Mouse (Mus musculus) stomach, embryonic 14.5 days (tissue): ENCODE results near the gene Gm16223. TPM values are rescaled to one million over a fixed set of nuclear protein-coding genes. Genes with fewer than 3 reads are reported as not detected.

Experiments
- ATAC-seq: fragments of 200-750 bp; cut with Nextera tagmentation; 2 replicates; pipeline ENCODE4 v1.8.0; 2017; ENCODE audit warnings: low read depth, moderate TSS enrichment; ENCODE audit not compliant: insufficient number of reproducible peaks, insufficient read depth, low FRiP score
- H3K27ac ChIP-seq: fragments of 300-500 bp; sonication (generic); 2 replicates; pipeline ENCODE4 v1.5.1; 2014; ENCODE audit warnings: mild to moderate bottlenecking, low read length, moderate library complexity, mixed read lengths
- H3K27me3 ChIP-seq: fragments of 300-500 bp; sonication (generic); 2 replicates; pipeline ENCODE4 v1.6.1; 2014; ENCODE audit warnings: low read length, control low read depth, mixed read lengths; ENCODE audit not compliant: control insufficient read depth, insufficient read depth
- H3K36me3 ChIP-seq: fragments of 300-500 bp; sonication (generic); 2 replicates; pipeline ENCODE4 v1.6.1; 2014; ENCODE audit warnings: mild to moderate bottlenecking, control low read depth, low read length, moderate library complexity, mixed read lengths; ENCODE audit not compliant: control insufficient read depth, insufficient read depth
- H3K4me1 ChIP-seq: fragments of 300-500 bp; sonication (generic); 2 replicates; pipeline ENCODE4 v1.6.1; 2014; ENCODE audit warnings: low read length, control low read depth, mixed read lengths; ENCODE audit not compliant: control insufficient read depth, insufficient read depth
- H3K4me2 ChIP-seq: fragments of 300-500 bp; sonication (generic); replicated peaks from 2 replicates; pipeline ENCODE4 v1.6.1; 2014; ENCODE audit warnings: low read depth, low read length, control low read depth
- H3K4me3 ChIP-seq: fragments of 300-500 bp; sonication (generic); 2 replicates; pipeline ENCODE4 v1.5.1; 2014; ENCODE audit warnings: low read depth, low read length, control low read depth
- H3K9ac ChIP-seq: fragments of 300-500 bp; sonication (generic); replicated peaks from 2 replicates; pipeline ENCODE4 v1.6.1; 2014; ENCODE audit warnings: low read depth, mild to moderate bottlenecking, control low read depth, low read length, moderate library complexity, mixed read lengths
- H3K9me3 ChIP-seq: fragments of 300-500 bp; sonication (generic); 2 replicates; pipeline ENCODE4 v1.6.1; 2016; ENCODE audit warnings: low read depth, low read length, control low read depth; ENCODE audit not compliant: control insufficient read depth
- WGBS: fragments of 180-500 bp; shearing (Covaris S2); extraction: QIAGEN DNeasy Blood & Tissue Kit; methylation state at CpG from one replicate; pipeline ENCODE4 v1.1.7; 2014; 5-methylcytosine and 5-hydroxymethylcytosine counted together
- polyA plus RNA-seq: library from polyadenylated mRNA; unstranded; fragments of >200 nt; fragmentation: Nextera tagmentation; extraction: Ambion mirVana; gene quantifications from 2 replicates; pipeline ENCODE4 v1.2.1, GENCODE M21; 2014

The Gm16223 gene
- polyA plus RNA-seq, 1 experiment from 2014 or later = not detected

DNA sequence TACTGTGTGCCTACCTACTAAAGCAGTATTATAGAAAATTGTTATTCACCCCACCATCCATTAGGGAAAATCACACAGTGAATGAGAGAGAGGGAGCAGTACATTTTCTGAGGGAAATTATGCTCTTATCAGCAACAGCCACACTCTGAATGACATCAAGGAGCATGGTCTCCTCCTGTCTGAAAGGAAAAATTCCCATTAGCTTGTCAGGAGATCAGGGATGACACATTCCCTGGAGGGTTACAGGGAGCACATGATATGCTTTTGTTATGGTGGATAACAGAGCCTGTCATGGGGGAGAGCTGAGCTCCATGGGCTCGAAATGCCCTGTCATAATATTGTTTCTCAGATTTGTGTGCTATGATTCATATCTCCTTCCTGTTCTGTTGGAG lies 424 bp downstream of the Gm16223 start:
- Histone ChIP-seq H3K4me2 (no peak overlapping the region), H3K27ac (no peak overlapping the region), H3K36me3 (no peaks in the 10 kb centered on the region), H3K9me3 (no peaks in the 10 kb centered on the region), H3K4me1 (no peaks in the 10 kb centered on the region), H3K9ac (no peak overlapping the region), H3K4me3 (no peak overlapping the region), H3K27me3 (no peaks in the 10 kb centered on the region)
- WGBS = 73% methylated on average over 1 of the region's 1 CpGs
- no peak for ATAC-seq

DNA sequence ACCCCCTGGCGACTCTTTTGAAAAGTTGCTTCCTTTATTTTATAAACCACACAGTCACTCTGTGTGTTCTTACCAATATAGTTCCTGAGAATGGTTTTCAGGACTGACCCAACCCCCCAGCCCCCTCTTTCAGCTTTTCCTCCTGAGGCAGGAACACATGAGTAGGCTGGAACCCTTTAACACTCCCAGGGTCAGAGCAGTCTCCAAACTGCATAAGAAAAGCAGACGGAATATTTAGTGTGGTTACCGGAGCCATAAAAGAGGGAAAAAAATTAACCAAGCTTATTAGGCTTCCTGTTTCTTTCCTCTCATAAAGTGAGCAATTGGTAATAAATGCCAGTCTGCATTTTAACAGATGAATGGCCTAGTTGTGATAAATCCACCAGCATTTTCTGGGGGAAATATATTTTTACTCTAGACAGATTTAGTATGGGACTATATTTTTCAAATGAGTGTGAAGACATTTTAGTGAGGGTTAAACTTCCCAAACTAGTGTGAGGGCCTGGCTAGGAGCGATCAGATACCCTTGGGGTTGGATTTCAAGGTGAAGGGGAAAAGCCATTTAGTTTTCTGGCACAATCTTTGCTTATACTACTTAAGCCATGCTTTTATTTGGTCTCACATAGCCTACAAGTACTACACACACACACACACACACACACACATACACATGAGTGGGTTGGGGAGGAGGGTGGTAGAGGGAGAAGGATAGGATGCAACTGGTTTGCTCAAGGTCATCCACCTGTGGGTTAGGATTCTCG lies 49.0 kb downstream of the Gm16223 start:
- Histone ChIP-seq H3K27me3 (no peaks in the 10 kb centered on the region), H3K9me3 (no peaks in the 10 kb centered on the region), H3K9ac (no peak overlapping the region), H3K4me2 (no peak overlapping the region), H3K27ac (no peak overlapping the region), H3K4me1 (no peaks in the 10 kb centered on the region), H3K4me3 (no peak overlapping the region), H3K36me3 (no peaks in the 10 kb centered on the region)
- ATAC-seq = no peak
- WGBS = 85% methylated on average over 5 of the region's 5 CpGs

GRCm38 (mm10) chr5:42125562-42125961 lies 57.8 kb downstream of the Gm16223 start:
- no peak for ATAC-seq
- no peak overlapping the region for H3K4me3 ChIP-seq
- no peak overlapping the region for H3K4me2 ChIP-seq
- no peaks in the 10 kb centered on the region for H3K27me3 ChIP-seq
- no peak overlapping the region for H3K9ac ChIP-seq
- no peak overlapping the region for H3K27ac ChIP-seq
- no peaks in the 10 kb centered on the region for H3K4me1 ChIP-seq
- no peaks in the 10 kb centered on the region for H3K36me3 ChIP-seq
- no peaks in the 10 kb centered on the region for H3K9me3 ChIP-seq

DNA sequence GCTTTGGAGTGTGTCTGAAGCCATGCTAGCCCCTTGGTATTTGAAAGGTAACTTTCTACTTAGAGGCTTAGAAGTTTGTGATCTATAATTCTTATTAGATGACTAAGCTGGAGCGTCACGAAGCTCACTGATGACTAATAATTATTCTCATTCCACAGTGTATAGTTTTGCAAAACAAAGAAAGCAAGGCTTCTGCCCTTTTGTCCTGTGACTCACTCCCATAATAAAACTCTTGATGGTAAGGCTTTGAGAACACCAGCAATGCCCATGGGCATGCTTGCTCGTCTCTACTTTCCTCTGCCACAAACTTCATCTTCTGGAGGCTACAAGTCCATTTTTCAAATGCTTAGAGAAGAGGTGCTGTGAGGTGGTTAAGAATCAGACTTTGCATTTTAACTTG lies 87.9 kb downstream of the Gm16223 start:
- H3K27ac ChIP-seq = no peak overlapping the region
- H3K36me3 ChIP-seq = no peaks in the 10 kb centered on the region
- H3K9ac ChIP-seq = no peak overlapping the region
- H3K4me2 ChIP-seq = no peak overlapping the region
- no peaks in the 10 kb centered on the region for H3K4me1 ChIP-seq
- H3K9me3 ChIP-seq = no peaks in the 10 kb centered on the region
- 72% methylated on average over 3 of the region's 3 CpGs for WGBS
- H3K27me3 ChIP-seq = no peaks in the 10 kb centered on the region
- H3K4me3 ChIP-seq = no peak overlapping the region
- no peak for ATAC-seq

GRCm38 (mm10) chr5:42164731-42165130 lies 97.0 kb downstream of the Gm16223 start:
- Histone ChIP-seq H3K4me1 (no peaks in the 10 kb centered on the region), H3K27me3 (no peaks in the 10 kb centered on the region), H3K36me3 (no peaks in the 10 kb centered on the region), H3K4me3 (no peak overlapping the region), H3K4me2 (no peak overlapping the region), H3K27ac (no peak overlapping the region), H3K9me3 (no peaks in the 10 kb centered on the region), H3K9ac (no peak overlapping the region)
- 73% methylated on average over 2 of the region's 2 CpGs for WGBS
- ATAC-seq = no peak

DNA sequence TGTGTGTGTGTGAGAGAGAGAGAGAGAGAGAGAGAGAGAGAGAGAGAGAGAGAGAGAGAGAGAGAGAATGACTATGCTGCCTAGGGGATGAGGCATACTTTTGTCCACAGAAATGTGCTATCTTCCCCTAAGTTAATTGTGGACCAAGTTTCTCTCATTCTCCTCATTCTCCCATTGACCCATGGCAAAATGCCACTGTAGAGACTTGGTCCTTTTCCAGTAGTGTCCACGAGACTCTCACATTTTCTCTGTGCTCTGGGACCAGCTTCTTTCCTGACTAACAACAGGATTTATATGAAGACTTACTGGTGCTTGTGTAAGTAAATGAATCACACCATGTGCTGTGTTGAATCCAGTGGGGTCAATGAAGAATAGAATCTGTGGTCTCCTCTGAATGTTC lies 98.6 kb downstream of the Gm16223 start:
- ATAC-seq = no peak
- Histone ChIP-seq H3K4me3 (no peak overlapping the region), H3K4me2 (no peak overlapping the region), H3K9me3 (no peaks in the 10 kb centered on the region), H3K27ac (no peak overlapping the region), H3K4me1 (no peaks in the 10 kb centered on the region), H3K27me3 (no peaks in the 10 kb centered on the region), H3K36me3 (no peaks in the 10 kb centered on the region), H3K9ac (no peak overlapping the region)
- 68% methylated on average over 1 of the region's 1 CpGs for WGBS

- 92% methylated on average over 3 of the region's 3 CpGs for WGBS
- Histone ChIP-seq H3K4me1 (no peaks in the 10 kb centered on the region), H3K4me3 (no peak overlapping the region), H3K27me3 (no peaks in the 10 kb centered on the region), H3K9ac (no peak overlapping the region), H3K4me2 (no peak overlapping the region), H3K36me3 (no peaks in the 10 kb centered on the region), H3K9me3 (no peaks in the 10 kb centered on the region), H3K27ac (no peak overlapping the region)
- ATAC-seq = no peak
Observed at GRCm38 (mm10) chr5:42168071-42168470, 100.3 kb downstream of the Gm16223 start.

- Histone ChIP-seq H3K9me3 (no peaks in the 10 kb centered on the region), H3K4me2 (no peak overlapping the region), H3K27me3 (no peaks in the 10 kb centered on the region), H3K27ac (no peak overlapping the region), H3K9ac (no peak overlapping the region), H3K4me1 (no peaks in the 10 kb centered on the region), H3K4me3 (no peak overlapping the region), H3K36me3 (no peaks in the 10 kb centered on the region)
- 82% methylated on average over 5 of the region's 5 CpGs for WGBS
- no peak for ATAC-seq
Observed at GRCm38 (mm10) chr5:42168785-42169184, 101.0 kb downstream of the Gm16223 start.

DNA sequence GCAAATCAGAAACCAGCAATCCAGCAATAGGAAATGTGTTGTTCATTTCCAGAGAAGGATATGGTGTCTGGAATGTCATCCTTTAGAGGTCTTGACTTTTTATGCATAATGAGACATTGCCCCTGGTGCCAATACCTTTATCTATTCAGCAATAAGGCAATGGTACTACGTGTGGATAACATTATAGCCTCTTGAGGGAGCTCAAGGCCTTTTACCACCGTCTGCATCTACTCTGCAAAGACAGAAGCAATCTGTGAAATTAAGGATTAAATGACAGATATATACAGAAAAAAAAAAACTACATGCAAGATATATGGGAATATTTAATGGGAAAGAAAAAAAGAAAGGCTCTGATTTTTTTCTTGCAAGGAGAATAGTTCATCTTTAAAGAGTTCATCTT lies 106.3 kb downstream of the Gm16223 start:
- Histone ChIP-seq H3K4me1 (no peaks in the 10 kb centered on the region), H3K27me3 (no peaks in the 10 kb centered on the region), H3K9me3 (no peaks in the 10 kb centered on the region), H3K9ac (no peak overlapping the region), H3K4me3 (no peak overlapping the region), H3K36me3 (no peaks in the 10 kb centered on the region), H3K4me2 (no peak overlapping the region), H3K27ac (no peak overlapping the region)
- ATAC-seq = no peak
- 60% methylated on average over 2 of the region's 2 CpGs for WGBS
